Mouse (Mus musculus) C2C12 (cell line): ENCODE measurements around the gene Toporsl.

Source experiments
- CEBPB ChIP-seq: IDR thresholded peaks from one replicate; pipeline ENCODE4 v1.6.1; 2011; ENCODE audit warnings: low read depth, mild to moderate bottlenecking, control low read depth, moderate library complexity
- CTCF ChIP-seq: IDR thresholded peaks from one replicate; pipeline ENCODE4 v1.5.1; 2011; ENCODE audit not compliant: control insufficient read depth, insufficient read depth, insufficient read length
- FOSL1 ChIP-seq: IDR thresholded peaks from one replicate; pipeline ENCODE4 v1.8.0; 2011; ENCODE audit warnings: mild to moderate bottlenecking, low read length; ENCODE audit not compliant: poor library complexity, insufficient read depth, severe bottlenecking
- MAX ChIP-seq: IDR thresholded peaks from one replicate; pipeline ENCODE4 v1.6.1; 2011; ENCODE audit warnings: mild to moderate bottlenecking, control low read depth
- MYOD1 ChIP-seq: IDR thresholded peaks from one replicate; pipeline ENCODE4 v1.6.1; 2011; ENCODE audit warnings: low read depth; ENCODE audit not compliant: control insufficient read depth, insufficient read length
- USF1 ChIP-seq: IDR thresholded peaks from one replicate; pipeline ENCODE4 v1.6.1; 2011; ENCODE audit warnings: low read depth, mild to moderate bottlenecking, control low read depth, moderate library complexity

GRCm38 (mm10) chr4:52606923-52607322 is 10.8 kb downstream of the Toporsl start:
- TF ChIP-seq MYOD1, result no peak
- TF ChIP-seq MAX, result no peak
- TF ChIP-seq CTCF, result no peak
- TF ChIP-seq CEBPB, result no peak
- TF ChIP-seq FOSL1, result no peak
- no peak for TF ChIP-seq USF1
